Mouse (Mus musculus) urinary bladder, postnatal 14 days (tissue): ENCODE measurements around the gene Brms1.
"Not testable (repeated sequence)": the region's sequence is repeated elsewhere in the genome, so short reads cannot be mapped to it uniquely, and the experiment has no call there.

Experiments
- DNase-seq: peaks from one replicate; pipeline ENCODE4 v3.0.0; 2021; ENCODE audit warnings: low spot score

Brms1 gene

GRCm38 (mm10) chr19:5040862-5041523 lies at the start of gene Brms1:
Gene Brms1, plus strand, starts transcription at chr19:5041354.
- peak; percentile 89 for DNase-seq

- DNase-seq: no peak
Measured at GRCm38 (mm10) chr19:4992371-4992770, 48.8 kb upstream of the Brms1 start.

- peak; percentile 78 for DNase-seq
Measured at GRCm38 (mm10) chr19:4992904-4993303, 48.2 kb upstream of the Brms1 start.

- no peak for DNase-seq
Measured at GRCm38 (mm10) chr19:4994043-4994442, 47.1 kb upstream of the Brms1 start.

- DNase-seq: no peak
Measured at GRCm38 (mm10) chr19:4999445-5000140, 41.6 kb upstream of the Brms1 start.

- peak; percentile 73 for DNase-seq
Measured at GRCm38 (mm10) chr19:5001666-5002406, 39.3 kb upstream of the Brms1 start.

GRCm38 (mm10) chr19:5003644-5004043 lies 37.5 kb upstream of the Brms1 start:
- DNase-seq: not testable (repeated sequence)

- DNase-seq: no peak
Measured at GRCm38 (mm10) chr19:5004925-5005324, 36.2 kb upstream of the Brms1 start.

GRCm38 (mm10) chr19:5013138-5013537 lies 28.0 kb upstream of the Brms1 start:
- no peak for DNase-seq

GRCm38 (mm10) chr19:5014961-5015398 lies 26.2 kb upstream of the Brms1 start:
- DNase-seq: peak; percentile 37

- DNase-seq: peak; percentile 69
Measured at GRCm38 (mm10) chr19:5016221-5016742, 24.9 kb upstream of the Brms1 start.

- DNase-seq: peak; percentile 72
Measured at GRCm38 (mm10) chr19:5016782-5017181, 24.4 kb upstream of the Brms1 start.

GRCm38 (mm10) chr19:5017611-5018010 lies 23.5 kb upstream of the Brms1 start:
- DNase-seq: no peak

GRCm38 (mm10) chr19:5018191-5018590 lies 23.0 kb upstream of the Brms1 start:
- no peak for DNase-seq

GRCm38 (mm10) chr19:5021416-5021815 lies 19.7 kb upstream of the Brms1 start:
- DNase-seq: no peak

- peak; percentile 94 for DNase-seq
Measured at GRCm38 (mm10) chr19:5023621-5024479, 17.3 kb upstream of the Brms1 start, which contains the start of gene Slc29a2. Gene Slc29a2, plus strand, starts transcription at chr19:5023860.

- DNase-seq: no peak
Measured at GRCm38 (mm10) chr19:5026111-5026510, 15.0 kb upstream of the Brms1 start.

GRCm38 (mm10) chr19:5032686-5033085 lies 8.5 kb upstream of the Brms1 start:
- no peak for DNase-seq

- DNase-seq: no peak
Measured at GRCm38 (mm10) chr19:5036577-5036976, 4.6 kb upstream of the Brms1 start.

- DNase-seq: peak; percentile 77
Measured at GRCm38 (mm10) chr19:5037678-5038571, 3.2 kb upstream of the Brms1 start.
